Mouse (Mus musculus) monocyte, adult 5-6 weeks (primary cell): Measurements from ENCODE around the gene Tmem242. TPM values are rescaled to one million over a fixed set of nuclear protein-coding genes. Genes with fewer than 3 reads are reported as not detected.

Experiments used
- ATAC-seq: fragments of 153-309, 156-312 bp; replicated peaks from 2 replicates; pipeline ENCODE4 v1.8.0; 2017; ENCODE audit warnings: mild to moderate bottlenecking; ENCODE audit not compliant: low TSS enrichment, insufficient number of reproducible peaks, severe bottlenecking, poor library complexity, low FRiP score
- total RNA-seq: library from RNA; stranded (forward); fragments of 200-1000, 200-491, 200-594 nt; gene quantifications from 3 replicates; pipeline ENCODE4 v1.2.3, GENCODE M21; 2017

The Tmem242 gene
- total RNA-seq, 1 experiment from 2014 or later, result 31.1 TPM

DNA sequence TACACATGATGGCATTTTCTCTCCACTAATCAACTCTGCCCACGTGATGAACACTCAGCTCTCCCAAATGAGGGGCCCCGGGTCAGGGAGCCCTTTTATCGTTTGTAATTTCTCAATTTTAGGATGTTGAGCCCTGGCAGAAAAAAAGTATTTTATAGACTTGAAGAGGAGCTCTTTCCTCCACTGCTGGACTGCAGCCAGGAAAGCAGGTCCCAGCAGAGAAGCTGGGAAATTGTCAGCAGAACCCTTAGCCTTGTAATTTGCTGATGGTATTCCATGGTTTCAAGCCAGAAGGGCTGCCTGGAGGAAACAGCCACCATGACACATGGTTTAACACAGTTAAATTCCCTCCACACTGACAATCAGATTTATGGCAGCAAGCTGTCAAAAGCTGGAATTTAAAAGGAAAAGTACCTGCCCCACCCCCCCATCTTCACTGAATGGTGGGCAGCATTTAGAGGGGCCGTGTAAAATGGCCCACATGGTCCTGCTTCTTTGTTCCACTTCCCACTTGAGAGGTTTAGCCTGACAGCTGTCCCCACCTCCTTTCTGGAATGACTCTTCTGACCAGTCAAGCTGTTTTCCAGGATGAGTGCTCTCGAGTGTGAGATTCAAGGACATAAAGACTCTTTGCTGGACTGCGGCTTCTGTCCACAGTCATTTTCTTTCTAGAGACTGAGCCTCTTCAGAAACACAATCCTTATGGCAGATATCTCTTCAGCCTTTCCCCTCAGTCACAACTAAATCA lies 20.1 kb downstream of the Tmem242 start:
- no peak for ATAC-seq

DNA sequence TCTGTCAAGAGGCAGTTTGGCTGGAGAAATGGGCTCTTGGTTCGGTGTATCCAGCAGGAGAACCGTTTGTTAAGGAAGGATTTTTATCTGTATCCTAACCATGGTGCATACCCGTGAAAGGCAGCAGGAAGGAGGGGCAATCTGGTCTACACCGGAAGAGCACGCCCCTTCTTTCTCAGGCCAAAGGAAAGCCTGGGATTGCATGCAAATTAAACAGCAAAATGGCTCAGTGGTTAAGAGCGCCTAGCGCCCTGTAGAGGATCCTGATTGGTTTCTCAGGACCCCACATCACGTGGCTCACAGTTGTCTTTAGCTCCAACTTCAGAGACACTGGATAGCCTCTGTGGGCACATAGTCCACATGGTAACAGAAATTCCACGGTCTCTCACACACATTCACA lies 21.0 kb downstream of the Tmem242 start:
- no peak for ATAC-seq

DNA sequence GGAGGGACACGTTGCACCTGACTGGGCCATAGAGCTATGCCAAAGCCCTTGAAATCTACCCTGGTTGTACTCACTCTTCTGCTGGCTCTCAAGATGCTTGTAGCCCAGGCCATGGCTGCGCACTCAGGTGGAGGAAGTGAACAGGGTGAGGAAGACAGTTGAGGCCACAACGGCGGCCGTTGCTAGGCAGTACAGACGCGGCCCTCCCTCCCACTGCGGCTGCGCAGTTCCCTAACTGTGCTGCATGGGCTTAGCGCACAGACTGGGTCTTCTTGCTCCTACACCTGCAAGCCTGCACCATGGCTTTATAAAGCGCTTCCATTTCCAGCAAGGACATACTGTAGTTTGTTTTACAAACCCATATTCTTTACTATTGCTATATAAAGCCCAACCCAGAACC lies 21.5 kb downstream of the Tmem242 start, which contains the start of gene Ldhal6b:
TSS of gene Ldhal6b (minus strand) at position 223 of the 400 bp plus-strand sequence.
- ATAC-seq, result no peak

GRCm38 (mm10) chr17:5416518-5416917 lies 23.5 kb downstream of the Tmem242 start:
- ATAC-seq, result no peak

DNA sequence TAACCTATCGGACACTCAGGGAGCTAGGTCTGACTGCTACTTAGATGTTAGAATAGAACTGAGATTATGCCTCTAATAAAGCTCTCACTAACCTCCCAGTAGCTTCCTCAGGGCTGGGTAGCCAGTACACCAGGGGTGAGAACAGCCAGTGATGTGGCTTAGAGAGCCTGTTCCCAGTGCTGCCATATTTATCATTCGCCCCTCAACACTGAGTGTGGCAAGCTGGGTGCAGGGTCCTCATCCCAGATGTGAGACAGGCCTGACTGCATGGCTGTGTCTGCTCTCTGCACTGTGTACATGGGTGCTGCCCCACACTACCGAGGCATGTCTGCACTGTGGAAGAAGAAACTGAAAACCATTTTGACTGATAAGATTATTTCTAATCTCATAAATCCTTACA lies 26.0 kb downstream of the Tmem242 start:
- ATAC-seq, result 0 out of 2 replicates have a peak, but pooled peaks have one; percentile 18

DNA sequence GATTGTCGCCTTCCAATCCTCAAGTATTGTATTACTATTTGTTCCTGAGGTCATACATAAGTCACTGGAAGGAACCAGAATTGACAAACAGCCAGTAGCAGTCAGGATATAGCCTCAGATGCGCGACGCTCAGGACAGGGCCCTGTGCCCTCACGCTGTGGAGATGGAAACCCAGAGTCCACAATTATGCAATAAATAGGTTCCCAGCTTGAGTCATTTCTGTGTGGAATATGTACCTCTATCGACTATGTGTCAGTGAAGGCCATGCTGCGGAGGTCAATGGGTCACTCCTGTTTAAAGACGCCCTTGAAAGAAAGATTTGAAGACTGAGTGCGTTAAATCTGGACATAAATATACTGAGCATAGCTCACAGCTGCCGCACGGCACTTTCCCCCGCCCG lies 26.7 kb downstream of the Tmem242 start:
- ATAC-seq, result no peak

GRCm38 (mm10) chr17:5412740-5413139 lies 27.3 kb downstream of the Tmem242 start:
- no peak for ATAC-seq

DNA sequence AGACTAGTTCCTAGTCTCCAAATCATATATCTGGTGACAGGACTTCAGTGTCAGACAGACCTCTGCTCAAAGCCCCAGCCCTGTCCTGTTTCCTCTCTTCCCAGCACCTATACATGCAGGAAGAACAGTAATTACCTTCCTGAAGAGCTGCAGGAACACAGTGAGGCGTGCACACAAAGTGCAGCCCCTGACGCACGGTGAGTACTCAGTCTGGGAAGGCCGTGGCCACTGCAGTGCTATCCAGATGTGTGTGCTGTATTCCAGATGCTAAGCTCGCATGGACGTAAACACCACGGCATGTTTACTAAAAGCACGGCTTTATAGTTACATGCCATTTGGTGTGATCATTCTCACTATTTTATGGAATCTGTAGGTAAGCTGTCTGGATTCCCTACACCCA lies 27.8 kb downstream of the Tmem242 start:
- no peak for ATAC-seq

- no peak for ATAC-seq
Observed at GRCm38 (mm10) chr17:5411205-5411604, 28.9 kb downstream of the Tmem242 start.

DNA sequence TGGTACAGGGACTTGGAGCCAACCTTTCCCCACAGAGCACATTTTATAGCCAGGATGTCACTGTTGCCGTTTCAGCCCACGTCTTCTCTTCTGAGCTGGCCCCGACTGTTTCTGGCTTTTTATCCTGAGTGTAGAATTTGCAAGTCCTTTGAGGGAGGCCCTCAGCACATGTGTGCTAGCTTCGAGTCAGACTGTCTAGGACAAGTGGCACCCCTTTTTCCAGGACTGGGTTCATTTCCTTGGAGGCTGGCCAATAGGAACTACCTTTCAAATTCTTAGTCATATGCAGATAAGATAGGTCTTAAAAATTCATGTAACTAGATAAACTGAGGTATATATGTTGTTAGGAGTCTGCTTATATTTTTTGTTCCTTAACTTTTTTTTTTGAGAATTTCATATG lies 29.7 kb downstream of the Tmem242 start:
- ATAC-seq, result no peak

DNA sequence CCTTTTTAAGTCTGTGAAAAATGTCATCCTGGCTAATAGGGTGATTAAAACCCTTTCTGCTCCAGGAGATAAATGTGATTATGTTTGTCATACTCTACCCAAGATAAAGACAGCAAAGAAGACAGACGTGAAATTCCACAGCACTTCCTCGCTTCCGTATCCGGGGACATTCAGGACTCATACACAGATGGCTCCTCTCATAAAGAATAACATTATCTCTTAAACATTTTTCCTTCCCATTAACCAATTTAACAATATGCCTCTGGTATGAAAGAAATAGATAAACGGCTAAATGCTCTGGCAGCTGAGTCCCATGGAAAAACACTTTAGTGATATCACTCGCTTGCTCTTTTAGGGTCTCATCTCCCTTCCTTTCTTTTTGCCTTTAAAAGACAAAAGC lies 33.0 kb downstream of the Tmem242 start:
- no peak for ATAC-seq

- no peak for ATAC-seq
Observed at GRCm38 (mm10) chr17:5406566-5406965, 33.5 kb downstream of the Tmem242 start.

GRCm38 (mm10) chr17:5403885-5404284 lies 36.2 kb downstream of the Tmem242 start:
- no peak for ATAC-seq

DNA sequence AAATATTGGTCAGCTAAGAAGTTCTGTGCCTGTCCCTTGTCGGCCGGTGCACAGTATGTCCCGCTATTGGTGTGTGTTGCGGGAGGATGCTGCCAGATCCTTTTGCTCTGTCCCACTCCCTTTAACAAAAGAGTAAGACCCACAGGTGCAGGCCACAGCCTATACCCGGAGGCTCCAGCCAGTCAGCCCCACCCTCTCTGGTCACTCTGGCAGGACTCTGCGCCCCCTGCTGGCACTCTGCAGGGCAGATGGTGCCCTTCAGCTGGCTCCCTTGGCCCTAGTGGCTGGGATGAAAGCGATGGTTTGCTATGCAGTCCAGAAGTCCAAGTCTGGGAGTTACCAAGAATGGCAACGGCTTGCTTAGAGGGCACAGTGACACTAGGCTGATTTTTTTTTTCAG lies 37.4 kb downstream of the Tmem242 start:
- peak; percentile 78 for ATAC-seq

DNA sequence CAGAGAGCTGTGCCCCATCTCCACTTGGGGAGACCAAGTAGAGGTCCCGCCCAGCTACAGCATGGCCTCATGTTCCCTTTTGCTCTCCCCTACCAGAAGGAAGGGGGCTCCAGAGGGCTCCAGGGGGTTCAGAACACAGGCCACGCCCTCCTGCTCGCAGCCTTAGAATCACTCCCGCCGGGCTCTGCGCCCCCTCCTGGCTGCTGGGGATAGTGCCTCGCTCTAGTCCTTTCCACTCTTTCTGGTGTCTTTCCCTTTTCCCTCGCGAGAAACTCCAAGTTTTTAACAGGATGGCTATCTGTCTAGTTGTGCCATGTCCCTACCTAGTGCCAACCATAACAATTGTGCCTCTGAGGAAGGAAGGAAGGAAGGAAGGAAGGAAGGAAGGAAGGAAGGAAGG lies 38.0 kb downstream of the Tmem242 start:
- peak; percentile 58 for ATAC-seq

DNA sequence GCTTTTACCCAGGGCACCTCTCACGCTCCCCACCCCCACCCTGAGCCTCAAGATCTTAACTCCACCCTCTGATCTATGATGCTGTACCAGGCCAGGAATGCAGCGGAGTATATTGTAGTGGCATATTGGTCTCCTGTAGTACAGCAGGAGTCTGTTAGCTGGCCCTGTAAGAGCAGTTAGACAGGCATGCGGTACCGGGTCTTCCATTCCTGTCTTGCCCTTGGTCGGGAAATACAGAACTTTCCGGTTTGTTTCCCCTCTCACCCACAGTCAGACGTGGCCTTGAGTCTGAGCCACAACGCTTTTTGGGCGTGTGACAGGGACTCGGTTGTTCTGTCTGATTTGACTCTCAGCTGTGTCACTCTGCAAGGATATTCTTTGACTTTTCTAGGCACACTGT lies 38.8 kb downstream of the Tmem242 start:
- no peak for ATAC-seq

GRCm38 (mm10) chr17:5400435-5401090 lies 39.5 kb downstream of the Tmem242 start:
- ATAC-seq, result no peak

GRCm38 (mm10) chr17:5397148-5398007 lies 42.7 kb downstream of the Tmem242 start:
- peak; percentile 80 for ATAC-seq

- ATAC-seq, result no peak
Observed at GRCm38 (mm10) chr17:5396213-5396612, 43.8 kb downstream of the Tmem242 start.
